Mouse (Mus musculus): ENCODE measurements around the gene Nt5m.

GRCm38 (mm10) chr11:59852865-59853264, 13.6 kb downstream of the Nt5m start:
- TF ChIP-seq GATA1 (IDR thresholded peaks at IDR 0.05; ENCODE audit: low read length): no peak
- TF ChIP-seq TAL1 (IDR thresholded peaks at IDR 0.05; ENCODE audit: low read length): no peak
